Mouse (Mus musculus) frontal cortex, postnatal 10 days (tissue): Measurements from ENCODE around the gene D630003M21Rik.

Experiments used
- DNase-seq, 2 experiments: peaks; one replicate each; pipeline ENCODE4 v3.0.0; 2022; ENCODE audit warnings: low spot score in 2 of 2, mixed read lengths in 1 of 2

The D630003M21Rik gene

GRCm38 (mm10) chr2:158167496-158168205 is 61.4 kb downstream of the D630003M21Rik start:
- DNase-seq, result no peak

GRCm38 (mm10) chr2:158166628-158167027 is 62.4 kb downstream of the D630003M21Rik start:
- DNase-seq, result no peak

- no peak for DNase-seq
Measured at GRCm38 (mm10) chr2:158165776-158166175, 63.2 kb downstream of the D630003M21Rik start.

GRCm38 (mm10) chr2:158163034-158163433 is 66.0 kb downstream of the D630003M21Rik start:
- DNase-seq, result no peak

GRCm38 (mm10) chr2:158161761-158162160 is 67.3 kb downstream of the D630003M21Rik start:
- DNase-seq, result no peak

GRCm38 (mm10) chr2:158159376-158160235 is 69.4 kb downstream of the D630003M21Rik start:
- DNase-seq, result no peak

- no peak for DNase-seq
Measured at GRCm38 (mm10) chr2:158157654-158158053, 71.4 kb downstream of the D630003M21Rik start.

GRCm38 (mm10) chr2:158156487-158156886 is 72.5 kb downstream of the D630003M21Rik start:
- no peak for DNase-seq

GRCm38 (mm10) chr2:158155615-158156014 is 73.4 kb downstream of the D630003M21Rik start:
- no peak for DNase-seq

GRCm38 (mm10) chr2:158155101-158155500 is 73.9 kb downstream of the D630003M21Rik start:
- no peak for DNase-seq

- DNase-seq, result no peak
Measured at GRCm38 (mm10) chr2:158154641-158155040, 74.4 kb downstream of the D630003M21Rik start.

- no peak for DNase-seq
Measured at GRCm38 (mm10) chr2:158153728-158154343, 75.2 kb downstream of the D630003M21Rik start.

GRCm38 (mm10) chr2:158152685-158153309 is 76.2 kb downstream of the D630003M21Rik start:
- DNase-seq, result no peak

GRCm38 (mm10) chr2:158151077-158151476 is 77.9 kb downstream of the D630003M21Rik start:
- no peak for DNase-seq

GRCm38 (mm10) chr2:158146971-158147370 is 82.1 kb downstream of the D630003M21Rik start:
- no peak for DNase-seq

- peak in 1 of 2 experiments; percentile 69 for DNase-seq
Measured at GRCm38 (mm10) chr2:158146223-158146622, 82.8 kb downstream of the D630003M21Rik start, which contains the start of gene Tgm2. Gene Tgm2 (minus strand): TSS chr2:158146436.

GRCm38 (mm10) chr2:158145528-158146065 is 83.4 kb downstream of the D630003M21Rik start:
- no peak for DNase-seq

GRCm38 (mm10) chr2:158144750-158145527 is 84.1 kb downstream of the D630003M21Rik start:
- no peak for DNase-seq

- no peak for DNase-seq
Measured at GRCm38 (mm10) chr2:158144263-158144662, 84.8 kb downstream of the D630003M21Rik start.

- no peak for DNase-seq
Measured at GRCm38 (mm10) chr2:158143816-158144215, 85.2 kb downstream of the D630003M21Rik start.

GRCm38 (mm10) chr2:158142981-158143380 is 86.0 kb downstream of the D630003M21Rik start:
- DNase-seq, result no peak
